Mouse (Mus musculus) G1E (cell line): ENCODE data around the gene Pdlim4.

Source experiments
- CTCF ChIP-seq: IDR thresholded peaks from 2 replicates; pipeline ENCODE4 v1.5.1; 2012; ENCODE audit warnings: low read depth, low read length, inconsistent platforms, mixed read lengths
- GATA1 ChIP-seq: IDR thresholded peaks from 2 replicates; pipeline ENCODE4 v1.6.1; 2012; ENCODE audit warnings: borderline replicate concordance, low read length, inconsistent platforms, mixed read lengths
- POLR2AphosphoS5 ChIP-seq: IDR thresholded peaks from 2 replicates; pipeline ENCODE4 v1.6.1; 2012; ENCODE audit warnings: low read depth, low read length, inconsistent platforms; ENCODE audit not compliant: insufficient replicate concordance
- TAL1 ChIP-seq: conservative IDR thresholded peaks from 2 replicates; pipeline ENCODE4 v1.6.1; 2012; ENCODE audit warnings: low read depth, low read length, inconsistent platforms, mixed read lengths

GRCm38 (mm10) chr11:54085816-54086215 is 17.0 kb upstream of the Pdlim4 start:
- TF ChIP-seq CTCF = no peak
- TF ChIP-seq TAL1 = no peak
- no peak for TF ChIP-seq GATA1
- no peak for TF ChIP-seq POLR2AphosphoS5
